Mouse (Mus musculus) kidney, adult 2 months (tissue): ENCODE data around the gene Fbxl3.

Experiments used
- CTCF ChIP-seq: fragments of 200-500 bp; conservative IDR thresholded peaks from 2 replicates; pipeline ENCODE4 v1.5.1; 2011; ENCODE audit warnings: low read depth, mild to moderate bottlenecking, control low read depth, low read length, moderate library complexity, mixed read lengths; ENCODE audit not compliant: insufficient read depth, insufficient read length
- POLR2A ChIP-seq: fragments of 200-500 bp; IDR thresholded peaks from one replicate; pipeline ENCODE4 v1.6.1; 2011; ENCODE audit warnings: low read depth, low read length, control low read depth

- TF ChIP-seq CTCF (no peak), POLR2A (no peak)
Measured at GRCm38 (mm10) chr14:103112606-103113363, 13.4 kb upstream of the Fbxl3 start.
